Mouse (Mus musculus): ENCODE measurements around the gene Adck2.

- TF ChIP-seq CTCF (IDR thresholded peaks at IDR 0.05; ENCODE audit: low read depth, low read length): no peak
- no peak for TF ChIP-seq POLR2A (IDR thresholded peaks at IDR 0.05; ENCODE audit: borderline replicate concordance, low read depth, low read length)
Measured at GRCm38 (mm10) chr6:39528671-39529535, 44.8 kb upstream of the Adck2 start.

Data from bone marrow macrophage, adult 2 months (primary cell).